Mouse (Mus musculus): ENCODE data around the gene Dennd1b. TPM values are rescaled to one million over a fixed set of nuclear protein-coding genes. Genes with fewer than 3 reads are reported as not detected.
A peak's percentile ranks its signal among the peaks of the same experiment; 100 is the strongest.

The Dennd1b gene
- polyA plus RNA-seq, 1 experiment from 2014 or later, result 11.1 TPM

GRCm38 (mm10) chr1:138995621-138996380 is 32.6 kb downstream of the Dennd1b start:
- H3K4me3 ChIP-seq, result no peak overlapping the region
- ATAC-seq (ENCODE audit: low FRiP score), result no peak
- 91% methylated on average over 6 of the region's 6 CpGs for WGBS
- H3K27ac ChIP-seq, result no peak overlapping the region
- no peak overlapping the region for H3K9ac ChIP-seq
- H3K36me3 ChIP-seq, result peaks cover 4% of the 10 kb centered on the region; the same call in 1 of the 2 replicates
- no peaks in the 10 kb centered on the region for H3K27me3 ChIP-seq
- H3K4me1 ChIP-seq (replicated peaks), result peaks cover 7% of the 10 kb centered on the region
- peaks cover 5% of the 10 kb centered on the region; the same call in 1 of the 2 replicates for H3K9me3 ChIP-seq
- no peak overlapping the region for H3K4me2 ChIP-seq

DNA sequence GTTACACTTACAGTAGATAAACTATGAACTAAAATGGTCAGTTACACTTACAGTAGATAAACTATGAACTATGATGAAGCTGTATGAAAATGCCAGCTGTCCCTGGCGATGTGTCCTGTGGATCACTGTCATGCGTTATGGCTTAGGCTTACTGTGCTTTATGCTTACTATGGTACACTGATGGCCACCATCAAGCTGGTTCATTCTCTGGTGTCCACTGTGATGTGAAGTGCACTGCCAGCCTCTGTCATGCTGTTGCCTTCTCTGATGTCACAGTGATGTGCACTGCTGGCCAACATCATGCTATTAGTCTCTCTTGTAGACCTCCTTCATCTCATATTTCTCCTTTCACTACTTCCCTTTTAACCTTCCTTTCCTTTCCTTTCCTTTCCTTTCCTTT is 33.4 kb downstream of the Dennd1b start:
- Histone ChIP-seq H3K9me3 (peaks cover 5% of the 10 kb centered on the region; the same call in 1 of the 2 replicates), H3K4me1 (replicated peaks) (peaks cover 12% of the 10 kb centered on the region), H3K4me3 (no peak overlapping the region), H3K27ac (no peak overlapping the region), H3K4me2 (no peak overlapping the region), H3K36me3 (peaks cover 4% of the 10 kb centered on the region; the same call in 1 of the 2 replicates), H3K27me3 (no peaks in the 10 kb centered on the region), H3K9ac (no peak overlapping the region)
- WGBS, result 96% methylated on average over 2 of the region's 2 CpGs
- ATAC-seq (ENCODE audit: low FRiP score), result no peak

GRCm38 (mm10) chr1:139000675-139001379 is 37.6 kb downstream of the Dennd1b start:
- no peaks in the 10 kb centered on the region for H3K27me3 ChIP-seq
- peak; percentile 61 for ATAC-seq (ENCODE audit: low FRiP score)
- H3K4me1 ChIP-seq (replicated peaks), result peaks cover 9% of the 10 kb centered on the region
- no peaks in the 10 kb centered on the region for H3K36me3 ChIP-seq
- H3K9ac ChIP-seq, result peak overlapping the region; percentile 49
- peak overlapping the region; percentile 22 for H3K4me2 ChIP-seq
- H3K4me3 ChIP-seq, result no peak overlapping the region
- H3K9me3 ChIP-seq, result no peaks in the 10 kb centered on the region
- 24% methylated on average over 9 of the region's 9 CpGs for WGBS
- H3K27ac ChIP-seq, result peak overlapping the region; percentile 72

- Histone ChIP-seq H3K4me1 (replicated peaks) (peaks cover 9% of the 10 kb centered on the region), H3K9ac (no peak overlapping the region), H3K9me3 (no peaks in the 10 kb centered on the region), H3K36me3 (no peaks in the 10 kb centered on the region), H3K27ac (no peak overlapping the region), H3K4me2 (no peak overlapping the region), H3K27me3 (no peaks in the 10 kb centered on the region), H3K4me3 (no peak overlapping the region)
- WGBS, result 88% methylated on average over 2 of the region's 2 CpGs
- ATAC-seq (ENCODE audit: low FRiP score), result no peak
Measured at GRCm38 (mm10) chr1:139003503-139003902, 40.3 kb downstream of the Dennd1b start.

GRCm38 (mm10) chr1:139006000-139006399 is 42.8 kb downstream of the Dennd1b start:
- peaks cover 3% of the 10 kb centered on the region for H3K4me1 ChIP-seq (replicated peaks)
- H3K4me3 ChIP-seq, result no peak overlapping the region
- no peak for ATAC-seq (ENCODE audit: low FRiP score)
- H3K27ac ChIP-seq, result no peak overlapping the region
- H3K36me3 ChIP-seq, result no peaks in the 10 kb centered on the region
- no peak overlapping the region for H3K9ac ChIP-seq
- no peak overlapping the region for H3K4me2 ChIP-seq
- no peaks in the 10 kb centered on the region for H3K27me3 ChIP-seq
- 84% methylated on average over 1 of the region's 1 CpGs for WGBS
- no peaks in the 10 kb centered on the region for H3K9me3 ChIP-seq

- WGBS, result 92% methylated on average over 3 of the region's 3 CpGs
- Histone ChIP-seq H3K27ac (no peak overlapping the region), H3K9ac (no peak overlapping the region), H3K4me2 (no peak overlapping the region), H3K27me3 (no peaks in the 10 kb centered on the region), H3K36me3 (no peaks in the 10 kb centered on the region), H3K4me3 (no peak overlapping the region), H3K9me3 (no peaks in the 10 kb centered on the region), H3K4me1 (replicated peaks) (no peaks in the 10 kb centered on the region)
- no peak for ATAC-seq (ENCODE audit: low FRiP score)
Measured at GRCm38 (mm10) chr1:139007475-139007874, 44.2 kb downstream of the Dennd1b start.

DNA sequence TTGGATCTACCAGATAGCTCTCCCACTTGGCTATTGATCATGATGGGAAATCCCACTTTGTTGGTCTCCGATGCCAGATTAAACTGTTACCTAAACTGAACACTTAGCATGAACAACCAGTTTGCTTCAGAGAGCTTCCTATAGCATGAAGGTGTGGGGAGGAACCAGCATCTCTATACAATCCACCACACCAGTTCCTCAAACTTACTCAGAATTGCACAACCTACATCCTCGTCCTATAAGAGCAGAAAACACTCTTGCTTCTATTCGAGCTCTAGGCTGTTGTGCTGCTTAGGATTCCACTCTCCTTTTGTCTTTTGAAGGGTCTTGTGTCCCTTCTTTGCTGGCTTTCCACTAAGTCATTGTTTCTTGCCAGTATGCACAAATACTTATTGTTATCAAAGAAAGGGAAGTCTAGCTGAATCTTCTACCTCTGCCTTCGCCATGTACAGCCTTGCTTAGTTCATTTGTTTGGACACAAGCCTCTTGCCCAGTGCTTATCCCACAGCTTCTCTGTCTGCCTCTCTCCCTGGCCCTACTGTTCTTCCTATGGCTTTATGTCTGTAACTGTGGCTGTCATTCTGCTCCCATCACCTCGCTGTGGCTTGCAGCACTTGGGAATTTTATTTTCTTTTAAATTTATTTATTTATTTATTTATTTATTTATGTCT is 52.0 kb downstream of the Dennd1b start:
- no peaks in the 10 kb centered on the region for H3K4me1 ChIP-seq (replicated peaks)
- no peak overlapping the region for H3K9ac ChIP-seq
- no peak overlapping the region for H3K4me2 ChIP-seq
- no peaks in the 10 kb centered on the region for H3K9me3 ChIP-seq
- ATAC-seq (ENCODE audit: low FRiP score), result no peak
- WGBS, result 56% methylated on average over 5 of the region's 5 CpGs
- no peaks in the 10 kb centered on the region for H3K27me3 ChIP-seq
- H3K36me3 ChIP-seq, result no peaks in the 10 kb centered on the region
- no peak overlapping the region for H3K4me3 ChIP-seq
- no peak overlapping the region for H3K27ac ChIP-seq

DNA sequence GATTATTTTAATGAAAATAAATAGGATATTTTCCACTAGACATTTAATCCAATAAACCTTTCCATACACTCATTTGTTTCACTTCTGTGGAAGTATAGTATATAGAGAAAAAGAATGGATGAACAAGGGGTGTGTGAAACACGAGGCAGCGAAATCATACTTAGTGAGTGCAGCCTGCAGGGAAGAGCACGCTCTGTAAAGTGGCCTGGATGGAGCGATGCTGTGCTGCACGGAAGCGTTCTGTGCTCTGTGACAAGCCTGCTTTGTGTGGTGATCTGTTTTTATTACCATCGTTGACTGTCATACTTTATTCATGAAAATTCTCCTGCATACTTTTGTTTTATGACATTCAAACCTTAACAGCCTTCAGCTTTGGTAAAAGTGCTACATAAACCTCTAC is 58.1 kb downstream of the Dennd1b start:
- 0 out of 2 replicates have a peak, but pooled peaks have one; percentile 63 for ATAC-seq (ENCODE audit: low FRiP score)
- H3K27me3 ChIP-seq, result no peaks in the 10 kb centered on the region
- H3K4me2 ChIP-seq, result no peak overlapping the region
- H3K9ac ChIP-seq, result 0 out of 2 replicates have a peak overlapping the region, but pooled peaks have one; percentile 5
- H3K9me3 ChIP-seq, result no peaks in the 10 kb centered on the region
- no peak overlapping the region for H3K27ac ChIP-seq
- no peak overlapping the region for H3K4me3 ChIP-seq
- H3K4me1 ChIP-seq (replicated peaks), result peaks cover 8% of the 10 kb centered on the region
- 50% methylated on average over 7 of the region's 7 CpGs for WGBS
- H3K36me3 ChIP-seq, result no peaks in the 10 kb centered on the region

DNA sequence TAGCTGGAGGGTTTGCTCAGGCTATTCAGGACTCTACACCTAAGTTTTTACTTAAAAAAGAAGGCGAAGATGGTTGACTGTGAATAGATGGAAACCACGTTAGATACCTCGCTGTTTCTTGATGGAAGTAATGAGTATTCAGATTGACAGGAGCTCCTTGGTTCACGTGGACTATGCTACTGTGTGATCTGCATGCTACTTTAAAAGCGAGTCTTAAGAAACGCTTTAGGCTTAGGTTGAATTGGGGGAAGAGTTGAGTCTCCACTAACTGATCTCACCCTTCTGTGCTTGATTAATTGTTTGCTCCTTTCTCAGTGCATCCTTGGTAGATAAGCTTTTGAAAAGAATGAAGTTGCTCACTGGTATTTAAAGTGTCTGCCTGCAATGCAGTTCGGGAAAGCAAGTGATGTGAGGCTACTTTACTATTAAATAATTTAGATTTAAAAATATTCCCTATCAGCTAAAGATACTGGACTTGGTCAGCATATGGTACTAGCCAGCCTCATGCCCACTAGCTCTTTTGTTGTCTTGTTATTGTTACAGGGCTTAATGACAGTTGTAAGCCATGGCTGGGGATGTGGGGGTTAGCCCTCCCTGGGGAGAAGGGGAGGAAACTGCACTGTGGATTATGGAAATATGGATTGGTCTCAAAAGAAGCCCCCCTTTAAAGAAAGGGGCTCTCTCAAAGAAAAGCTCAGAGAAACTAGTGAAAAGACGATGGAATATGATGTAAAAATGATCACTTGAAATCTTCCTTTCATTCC is 62.8 kb downstream of the Dennd1b start:
- Histone ChIP-seq H3K4me1 (replicated peaks) (peaks cover 9% of the 10 kb centered on the region), H3K27ac (no peak overlapping the region), H3K4me2 (no peak overlapping the region), H3K9me3 (no peaks in the 10 kb centered on the region), H3K9ac (no peak overlapping the region), H3K27me3 (no peaks in the 10 kb centered on the region), H3K4me3 (no peak overlapping the region), H3K36me3 (no peaks in the 10 kb centered on the region)
- ATAC-seq (ENCODE audit: low FRiP score), result no peak
- 62% methylated on average over 8 of the region's 8 CpGs for WGBS

- H3K9ac ChIP-seq, result no peak overlapping the region
- no peak for ATAC-seq (ENCODE audit: low FRiP score)
- no peaks in the 10 kb centered on the region for H3K9me3 ChIP-seq
- peaks cover 6% of the 10 kb centered on the region for H3K4me1 ChIP-seq (replicated peaks)
- H3K4me3 ChIP-seq, result no peak overlapping the region
- H3K27me3 ChIP-seq, result no peaks in the 10 kb centered on the region
- no peak overlapping the region for H3K27ac ChIP-seq
- H3K4me2 ChIP-seq, result no peak overlapping the region
- no peaks in the 10 kb centered on the region for H3K36me3 ChIP-seq
Measured at GRCm38 (mm10) chr1:139029521-139029920, 66.3 kb downstream of the Dennd1b start.

DNA sequence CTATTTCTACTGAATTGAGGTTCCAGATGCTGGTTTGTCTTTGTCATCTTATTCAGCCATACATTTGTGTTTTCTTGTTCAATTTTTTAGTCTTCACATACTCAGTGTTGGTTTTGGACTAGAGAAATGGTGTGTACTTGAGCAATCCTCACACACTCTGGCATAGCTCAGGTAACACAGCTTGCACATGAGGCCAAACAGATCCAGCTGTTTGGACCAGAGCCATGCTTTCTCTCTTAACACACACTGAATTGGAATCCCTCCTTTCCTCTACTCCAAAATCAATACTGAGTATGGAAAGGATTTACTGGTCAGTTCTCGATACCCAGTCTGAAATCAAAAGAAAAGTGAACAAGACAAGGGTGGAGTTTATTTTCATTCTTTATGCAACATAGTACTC is 69.2 kb downstream of the Dennd1b start:
- H3K4me1 ChIP-seq (replicated peaks), result no peaks in the 10 kb centered on the region
- no peaks in the 10 kb centered on the region for H3K9me3 ChIP-seq
- H3K27me3 ChIP-seq, result no peaks in the 10 kb centered on the region
- no peak overlapping the region for H3K4me2 ChIP-seq
- no peaks in the 10 kb centered on the region for H3K36me3 ChIP-seq
- no peak overlapping the region for H3K4me3 ChIP-seq
- 98% methylated on average over 1 of the region's 1 CpGs for WGBS
- no peak overlapping the region for H3K27ac ChIP-seq
- no peak for ATAC-seq (ENCODE audit: low FRiP score)
- no peak overlapping the region for H3K9ac ChIP-seq

GRCm38 (mm10) chr1:139035141-139035540 is 71.9 kb downstream of the Dennd1b start:
- H3K36me3 ChIP-seq, result no peaks in the 10 kb centered on the region
- peaks cover 3% of the 10 kb centered on the region; the same call in 1 of the 2 replicates for H3K4me1 ChIP-seq (replicated peaks)
- no peaks in the 10 kb centered on the region for H3K9me3 ChIP-seq
- H3K9ac ChIP-seq, result no peak overlapping the region
- no peak overlapping the region for H3K4me3 ChIP-seq
- no peak overlapping the region for H3K27ac ChIP-seq
- H3K27me3 ChIP-seq, result no peaks in the 10 kb centered on the region
- 83% methylated on average over 4 of the region's 4 CpGs for WGBS
- H3K4me2 ChIP-seq, result no peak overlapping the region
- ATAC-seq (ENCODE audit: low FRiP score), result no peak

Data from hindbrain, embryonic 13.5 days (tissue).